Mouse (Mus musculus) spleen, postnatal 4 days (tissue): ENCODE results near the gene Mtus2.
A peak's percentile ranks its signal among the peaks of the same experiment; 100 is the strongest.
"Not testable (repeated sequence)": the region's sequence is repeated elsewhere in the genome, so short reads cannot be mapped to it uniquely, and the experiment has no call there.

ENCODE experiments used
- DNase-seq, 2 experiments: peaks; one replicate each; pipeline ENCODE4 v3.0.0; 2022; ENCODE audit warnings: low spot score in 2 of 2

Gene Mtus2

GRCm38 (mm10) chr5:148280321-148280720 is 323.2 kb downstream of the Mtus2 start:
- no peak for DNase-seq

- no peak for DNase-seq
Observed at GRCm38 (mm10) chr5:148282093-148282492, 325.0 kb downstream of the Mtus2 start.

GRCm38 (mm10) chr5:148282631-148283030 is 325.5 kb downstream of the Mtus2 start:
- no peak for DNase-seq

GRCm38 (mm10) chr5:148283177-148283576 is 326.1 kb downstream of the Mtus2 start:
- DNase-seq: no peak

GRCm38 (mm10) chr5:148283584-148283983 is 326.5 kb downstream of the Mtus2 start:
- no peak for DNase-seq

- no peak for DNase-seq
Observed at GRCm38 (mm10) chr5:148287529-148287928, 330.4 kb downstream of the Mtus2 start.

- DNase-seq: no peak
Observed at GRCm38 (mm10) chr5:148288804-148289203, 331.7 kb downstream of the Mtus2 start.

GRCm38 (mm10) chr5:148289951-148290350 is 332.8 kb downstream of the Mtus2 start:
- no peak for DNase-seq

GRCm38 (mm10) chr5:148292862-148293261 is 335.7 kb downstream of the Mtus2 start:
- no peak for DNase-seq

GRCm38 (mm10) chr5:148293346-148293745 is 336.2 kb downstream of the Mtus2 start:
- peak; percentile 33 to 74 for DNase-seq

GRCm38 (mm10) chr5:148302968-148303367 is 345.8 kb downstream of the Mtus2 start:
- no peak for DNase-seq

- DNase-seq: no peak
Observed at GRCm38 (mm10) chr5:148304112-148304511, 347.0 kb downstream of the Mtus2 start.

GRCm38 (mm10) chr5:148310790-148311189 is 353.7 kb downstream of the Mtus2 start:
- no peak for DNase-seq

GRCm38 (mm10) chr5:148312443-148312842 is 355.3 kb downstream of the Mtus2 start:
- no peak for DNase-seq

- DNase-seq: no peak
Observed at GRCm38 (mm10) chr5:148314931-148315330, 357.8 kb downstream of the Mtus2 start.

- peak in 1 of 2 experiments; percentile 43 for DNase-seq
Observed at GRCm38 (mm10) chr5:148325317-148325885, 368.3 kb downstream of the Mtus2 start.

GRCm38 (mm10) chr5:148326295-148326694 is 369.2 kb downstream of the Mtus2 start:
- not testable (repeated sequence) for DNase-seq

GRCm38 (mm10) chr5:148328982-148329381 is 371.9 kb downstream of the Mtus2 start:
- no peak for DNase-seq

- no peak for DNase-seq
Observed at GRCm38 (mm10) chr5:148331229-148331776, 374.2 kb downstream of the Mtus2 start.

- no peak for DNase-seq
Observed at GRCm38 (mm10) chr5:148331926-148332621, 375.0 kb downstream of the Mtus2 start.

GRCm38 (mm10) chr5:148332622-148332974 is 375.5 kb downstream of the Mtus2 start:
- peak; percentile 57 to 81 for DNase-seq

- DNase-seq: no peak
Observed at GRCm38 (mm10) chr5:148339126-148339525, 382.0 kb downstream of the Mtus2 start.

- no peak for DNase-seq
Observed at GRCm38 (mm10) chr5:148342061-148342741, 385.1 kb downstream of the Mtus2 start.
